Mouse (Mus musculus) naive thymus-derived CD4-positive, alpha-beta T cell, adult 2 months (primary cell): Measurements from ENCODE around the gene Snx14.
A peak's percentile ranks its signal among the peaks of the same experiment; 100 is the strongest.
"Not testable (repeated sequence)": the region's sequence is repeated elsewhere in the genome, so short reads cannot be mapped to it uniquely, and the experiment has no call there.

Experiments used
- DNase-seq: peaks from one replicate; pipeline ENCODE4 v3.0.0-alpha.2; 2011; ENCODE audit warnings: low read depth

Snx14 gene

DNA sequence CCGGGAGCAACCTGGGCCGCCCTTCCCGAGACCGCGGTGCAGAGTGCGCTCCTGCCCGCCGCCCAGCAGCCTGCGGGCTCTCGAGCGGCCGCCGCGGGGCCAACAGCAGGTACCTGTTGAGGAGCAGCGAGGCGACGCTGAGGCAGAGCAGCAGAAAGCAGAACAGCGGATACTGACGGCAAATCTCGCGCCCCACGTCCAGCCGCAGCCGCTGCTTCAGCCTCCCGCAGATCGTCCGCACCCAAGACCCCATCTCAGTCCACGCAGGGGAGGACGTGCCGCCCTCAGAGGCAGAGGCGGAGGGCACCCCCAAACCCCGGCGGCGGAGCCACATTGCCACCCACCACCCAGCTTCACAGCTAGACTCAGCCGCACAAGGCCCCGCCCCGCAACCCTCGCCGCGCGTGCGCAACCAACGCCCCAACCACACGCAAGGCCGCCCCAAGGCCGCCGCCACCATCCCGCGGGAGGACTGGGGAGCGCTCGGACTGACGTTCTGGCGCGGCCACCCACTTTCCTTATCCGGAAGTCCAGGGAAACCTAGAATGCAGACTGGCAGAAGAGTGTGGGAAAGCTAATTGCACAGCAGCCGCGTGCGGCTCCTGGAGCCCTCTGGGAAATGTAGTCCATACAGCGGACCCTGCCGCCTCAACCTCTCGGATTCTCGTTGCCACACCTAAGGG lies at the start of gene Snx14:
Gene Snx14 (minus strand): TSS at position 404 of the 683 bp plus-strand sequence.
- DNase-seq, result peak; percentile 94

DNA sequence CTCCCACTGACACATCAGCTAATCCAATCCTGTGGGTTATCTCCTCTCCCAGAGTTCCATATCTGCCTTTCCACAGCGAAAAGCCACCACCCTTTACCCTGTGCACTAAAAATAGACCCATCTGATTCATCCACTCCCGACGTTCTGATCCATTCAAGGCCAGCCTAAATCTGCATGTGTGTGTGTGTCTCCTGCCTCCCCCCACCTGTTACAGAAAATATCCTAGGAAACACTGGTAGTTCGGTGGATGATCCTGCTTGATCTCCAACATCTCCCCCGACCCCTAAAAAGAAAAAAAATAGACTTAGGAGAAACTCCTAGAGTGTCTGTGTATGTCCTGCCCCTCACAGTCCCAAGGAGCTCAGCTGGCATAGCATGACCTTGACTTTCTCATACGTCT lies 45.8 kb upstream of the Snx14 start:
- no peak for DNase-seq

DNA sequence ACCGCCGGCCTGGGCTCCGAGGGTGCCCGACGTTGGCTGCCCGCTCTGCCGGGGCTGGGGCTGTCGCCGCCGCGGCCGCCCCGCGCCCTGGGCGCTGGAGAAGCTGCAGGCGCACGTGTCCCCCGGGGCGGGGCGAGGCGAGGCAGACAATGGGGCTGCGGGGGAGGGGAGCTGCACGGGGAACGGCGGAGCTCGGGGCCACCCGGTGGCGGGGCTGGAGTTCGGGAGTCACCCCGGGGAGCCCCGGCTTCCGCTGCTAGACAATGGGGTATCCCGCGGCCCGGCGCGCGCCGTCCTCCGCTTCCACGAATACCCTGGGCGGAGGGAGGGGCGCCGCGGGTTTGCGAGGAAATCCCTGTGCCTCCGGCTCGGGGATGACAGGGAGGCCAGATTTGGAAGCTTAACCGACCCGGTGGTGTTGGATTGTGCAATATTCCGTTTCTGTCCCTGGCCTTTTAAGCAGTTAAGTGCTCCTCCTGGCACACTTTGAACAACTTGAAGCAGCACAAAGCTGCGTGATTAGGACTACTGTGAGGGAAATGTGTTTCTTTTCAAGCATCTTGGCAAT lies 44.2 kb upstream of the Snx14 start:
- peak; percentile 83 for DNase-seq

DNA sequence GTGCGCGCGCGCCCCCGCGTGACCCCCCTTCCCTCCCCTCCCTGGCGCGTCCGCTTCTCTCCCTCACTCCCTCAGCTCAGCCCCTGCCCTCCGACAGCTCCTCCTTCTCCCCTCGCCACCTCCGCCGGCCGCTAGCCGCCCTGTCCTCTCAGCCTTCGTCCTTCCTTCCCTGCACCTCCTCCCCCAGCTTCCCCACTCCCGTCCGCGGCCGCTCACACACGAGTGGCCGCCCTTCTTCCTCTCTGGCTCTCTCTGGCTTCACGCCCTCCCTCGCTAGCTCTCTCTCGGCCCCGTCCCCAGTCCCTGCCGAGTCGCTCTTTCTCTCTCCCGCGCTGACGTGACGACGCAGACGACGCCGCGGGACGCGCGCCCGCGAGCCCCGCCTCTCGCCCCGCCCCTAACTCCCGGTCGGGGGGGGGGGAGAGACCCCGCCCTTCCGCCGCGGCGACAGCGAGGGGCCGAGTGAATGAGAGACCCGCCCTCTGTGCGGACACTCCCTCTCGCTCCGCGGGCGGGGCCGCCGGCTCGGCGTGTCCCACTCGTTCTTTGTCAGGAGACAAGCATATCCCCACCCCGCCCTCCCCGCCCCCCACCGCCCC lies 43.6 kb upstream of the Snx14 start, which contains the start of gene Syncrip:
Gene Syncrip (minus strand): TSS at position 345 of the 599 bp plus-strand sequence.
- DNase-seq, result peak; percentile 97

DNA sequence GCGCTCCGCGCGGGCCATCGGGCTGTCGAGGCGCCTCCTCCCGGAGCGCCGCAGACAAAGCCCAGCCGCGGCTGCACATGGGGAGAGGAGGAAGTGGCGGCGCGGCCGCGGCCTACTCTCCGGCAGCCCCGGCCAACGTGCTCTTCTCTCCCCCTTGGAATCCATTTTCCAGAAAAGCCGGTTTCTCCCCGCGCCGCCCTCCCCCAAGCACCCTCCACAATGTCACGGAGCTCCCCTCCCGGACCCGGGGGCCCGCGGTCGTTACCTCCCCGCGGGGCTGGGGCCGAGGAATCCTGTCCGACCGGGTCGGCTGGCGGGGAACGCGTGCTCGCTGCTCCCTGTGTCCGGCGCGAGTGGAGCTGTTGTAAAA lies 43.0 kb upstream of the Snx14 start:
- peak; percentile 75 for DNase-seq

DNA sequence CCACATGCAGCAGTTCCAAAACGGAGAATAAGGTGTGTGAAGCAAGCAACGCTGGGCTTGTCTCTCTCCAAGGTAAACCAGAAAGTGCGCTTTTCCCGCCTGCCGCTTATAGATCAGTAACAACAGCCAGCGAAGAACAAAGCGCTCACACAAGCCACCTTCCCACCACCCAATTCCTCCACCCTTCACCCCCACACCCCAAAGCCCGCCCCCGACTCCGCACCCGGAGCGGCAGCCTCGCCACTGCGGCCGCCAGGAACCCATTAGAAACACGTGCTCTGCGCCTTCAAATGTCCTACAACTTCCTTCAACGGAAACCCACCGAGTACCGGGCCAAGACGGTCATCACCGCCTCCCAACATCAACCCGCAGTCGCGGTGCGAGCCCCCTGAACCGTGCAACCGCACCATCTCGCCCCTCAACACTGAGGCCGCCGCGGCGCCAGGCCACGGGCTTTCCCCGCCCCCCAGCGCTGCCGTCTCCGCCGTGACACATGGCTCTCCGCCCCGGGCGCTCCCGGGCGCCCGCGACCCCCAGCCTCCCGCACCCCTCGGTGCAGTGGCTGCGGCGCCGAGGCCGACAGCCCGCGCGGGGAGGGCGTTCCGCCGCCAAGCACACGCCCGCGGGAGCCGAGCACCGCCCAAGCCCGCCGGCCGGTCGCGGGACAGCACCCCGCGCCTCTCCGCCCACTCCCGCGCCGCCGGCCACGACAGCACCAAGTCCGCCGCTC lies 42.5 kb upstream of the Snx14 start:
- peak; percentile 65 for DNase-seq

DNA sequence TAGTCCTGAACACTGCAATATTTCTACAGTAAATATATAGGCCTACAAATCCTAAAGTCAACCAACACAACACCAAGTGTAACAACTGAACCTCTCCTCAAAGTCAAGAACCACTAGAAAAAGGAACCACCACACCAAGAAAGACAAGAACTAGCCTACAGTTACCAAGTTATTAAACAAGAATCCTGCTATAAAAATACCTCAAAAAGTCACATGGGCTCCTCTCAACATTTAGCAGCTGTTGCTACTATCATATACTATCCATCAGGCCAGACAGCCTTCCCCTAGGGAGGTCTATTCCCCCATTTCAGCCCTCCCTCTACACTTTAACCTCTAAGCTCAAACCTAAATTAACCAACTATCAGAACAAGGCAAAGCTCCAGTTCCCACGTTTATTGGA lies 41.4 kb upstream of the Snx14 start:
- no peak for DNase-seq

DNA sequence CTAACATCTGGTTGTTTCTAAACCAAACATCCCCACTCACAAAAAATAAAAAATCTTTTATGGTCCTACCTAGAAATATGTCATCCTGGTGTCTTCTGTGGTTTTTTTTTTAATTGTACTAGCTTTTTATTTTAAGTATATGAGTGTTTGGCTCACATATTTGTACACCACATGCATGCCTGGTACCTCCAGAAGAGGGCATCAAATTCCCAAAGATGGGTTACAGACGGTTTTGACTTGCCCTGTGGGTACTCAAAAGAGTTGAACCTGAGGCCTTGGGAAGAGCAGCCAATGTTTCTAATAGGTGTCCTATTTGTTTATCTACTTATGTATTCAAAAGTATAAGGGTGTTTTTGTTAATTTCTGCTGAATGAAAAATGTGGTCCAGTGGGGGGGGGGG lies 37.4 kb upstream of the Snx14 start:
- no peak for DNase-seq

DNA sequence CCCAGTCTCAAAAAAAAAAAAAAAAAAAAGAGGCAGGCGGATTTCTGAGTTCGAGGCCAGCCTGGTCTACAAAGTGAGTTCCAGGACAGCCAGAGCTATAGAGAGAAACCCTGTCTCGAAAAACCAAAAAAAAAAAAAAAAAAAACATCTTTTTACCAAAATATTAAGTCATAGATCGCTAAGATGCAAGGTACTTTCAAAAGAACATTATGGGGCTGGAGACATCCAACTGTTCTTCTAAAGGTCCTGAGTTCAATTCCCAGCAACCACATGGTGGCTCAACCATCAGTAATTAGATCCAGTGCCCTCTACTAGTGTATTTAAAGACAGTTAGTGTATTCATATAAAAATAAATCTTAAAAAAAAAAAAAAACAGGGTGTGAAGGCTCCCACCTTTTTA lies 22.3 kb upstream of the Snx14 start:
- DNase-seq, result not testable (repeated sequence)

DNA sequence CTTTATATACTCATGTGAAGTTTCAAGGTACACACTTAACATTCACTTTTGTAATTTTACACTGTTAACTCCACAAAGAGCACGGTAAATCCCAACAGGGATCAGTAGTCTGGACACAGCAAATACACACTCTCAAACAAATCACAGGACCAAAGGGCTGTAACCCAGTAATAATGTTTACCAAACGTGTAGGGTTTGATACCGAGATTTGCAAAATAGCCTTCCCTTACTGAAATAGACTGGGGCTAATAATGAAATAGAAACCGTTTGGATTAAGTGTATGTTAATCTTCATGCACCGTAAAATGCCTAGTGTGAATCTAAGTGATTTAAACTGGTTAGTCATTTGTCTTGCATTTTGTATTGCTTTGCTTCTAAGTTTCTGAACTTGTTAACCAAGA lies 1.2 kb upstream of the Snx14 start:
- no peak for DNase-seq

DNA sequence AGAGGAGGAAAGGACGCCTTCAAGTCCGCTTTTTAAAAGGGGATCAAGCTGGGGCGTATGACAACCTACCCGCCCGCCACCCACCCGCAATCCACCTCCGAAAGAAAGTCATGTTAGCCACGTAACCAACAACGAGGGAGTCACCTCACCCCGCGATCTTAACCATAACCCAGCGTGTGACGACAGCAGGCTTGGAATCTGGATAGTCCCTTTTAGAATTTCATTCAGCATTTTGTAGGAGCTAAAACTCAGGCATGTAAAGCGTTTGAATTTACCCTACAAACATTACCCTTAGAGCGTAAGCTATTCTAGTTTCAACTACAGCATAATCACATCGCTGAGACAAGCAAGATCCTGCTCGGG lies 461 bp upstream of the Snx14 start:
- DNase-seq, result no peak

DNA sequence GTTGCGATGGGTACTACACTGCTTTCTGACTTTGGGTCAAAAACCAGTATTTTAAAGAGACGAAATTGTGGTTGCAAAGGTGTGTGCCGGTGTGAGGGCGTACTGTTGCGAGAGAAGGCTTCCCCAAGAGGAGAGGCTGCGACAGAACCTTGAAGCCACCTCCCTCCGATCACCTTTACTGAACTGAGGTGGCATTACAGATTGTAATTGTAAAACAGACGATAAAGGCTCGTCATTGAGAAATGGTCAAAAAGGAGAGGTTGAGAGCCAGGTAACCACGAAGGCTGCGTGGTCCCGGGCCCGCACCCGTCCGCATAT lies 562 bp downstream of the Snx14 start:
- DNase-seq, result no peak

DNA sequence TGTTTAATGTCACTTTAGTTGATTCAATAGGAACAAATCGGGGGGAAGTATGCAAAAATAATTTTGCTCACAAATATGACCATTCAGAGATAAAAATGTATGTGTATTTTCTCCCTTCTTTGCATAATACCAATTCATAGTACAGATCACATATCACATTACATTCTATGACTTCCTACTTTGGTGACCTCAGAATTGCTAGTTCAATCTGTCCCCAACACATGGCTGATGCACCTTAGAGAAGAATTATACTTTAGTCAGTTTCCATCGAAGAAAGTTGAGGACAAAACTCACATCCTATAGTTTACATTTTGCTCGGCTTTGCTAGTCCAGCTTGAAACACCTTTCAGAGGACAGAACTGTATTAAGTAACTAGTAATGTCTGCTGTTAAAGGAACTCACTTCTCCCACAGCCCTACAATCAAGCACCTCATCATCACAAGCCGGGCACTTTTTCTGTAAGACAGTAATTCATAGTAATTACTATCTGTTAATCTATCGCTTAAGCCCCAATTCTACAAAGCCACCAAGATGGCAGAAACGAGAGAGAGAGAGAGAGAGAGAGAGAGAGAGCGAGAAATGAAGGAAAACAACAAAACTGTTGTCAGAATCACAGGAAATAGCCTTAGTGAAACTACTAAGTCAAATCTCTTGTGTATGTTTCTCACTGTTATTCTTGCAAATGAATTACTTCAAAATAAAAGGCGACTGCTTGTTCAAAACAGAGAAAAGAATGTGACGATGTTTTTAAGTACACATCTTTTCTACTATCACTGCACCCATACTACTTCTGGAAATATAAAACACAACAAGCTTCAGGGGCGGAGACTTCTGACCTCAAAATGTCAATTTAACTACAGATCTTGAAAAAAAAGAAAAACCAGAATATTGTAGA lies 1.2 kb downstream of the Snx14 start:
- DNase-seq, result no peak

DNA sequence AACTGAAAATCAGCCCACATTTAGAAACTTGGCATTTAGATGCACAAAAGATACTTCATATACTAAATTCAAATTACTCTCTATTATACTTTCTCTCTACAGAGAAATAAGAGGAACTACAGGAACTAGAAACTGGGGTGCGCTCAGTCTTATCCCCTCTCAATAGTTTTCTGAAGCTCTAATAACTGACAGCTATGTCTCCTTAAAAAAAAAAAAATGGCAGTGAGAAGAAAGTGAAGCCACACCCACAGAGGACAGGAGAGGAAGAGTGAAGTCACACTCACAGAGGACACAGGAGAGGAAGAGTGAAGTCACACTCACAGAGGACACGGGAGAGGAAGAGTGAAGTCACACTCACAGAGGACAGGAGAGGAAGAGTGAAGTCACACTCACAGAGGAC lies 14.4 kb downstream of the Snx14 start:
- no peak for DNase-seq

DNA sequence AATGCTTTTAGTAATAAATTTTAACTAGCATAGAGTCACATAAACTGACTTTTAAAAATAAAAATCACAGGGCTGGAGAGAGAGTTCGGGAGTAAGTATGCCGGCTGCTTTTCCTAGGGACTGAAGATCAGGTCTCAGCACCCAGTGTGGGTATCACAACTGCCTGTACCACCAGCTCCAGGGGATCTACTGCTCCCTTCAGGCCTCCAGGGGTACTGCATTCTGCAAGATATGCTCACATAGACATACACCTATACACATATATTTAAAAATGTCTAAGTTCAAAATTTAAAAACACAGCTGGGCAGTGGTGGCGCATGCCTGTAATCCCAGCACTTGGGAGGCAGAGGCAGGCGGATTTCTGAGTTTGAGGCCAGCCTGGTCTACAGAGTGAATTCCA lies 16.3 kb downstream of the Snx14 start:
- no peak for DNase-seq

DNA sequence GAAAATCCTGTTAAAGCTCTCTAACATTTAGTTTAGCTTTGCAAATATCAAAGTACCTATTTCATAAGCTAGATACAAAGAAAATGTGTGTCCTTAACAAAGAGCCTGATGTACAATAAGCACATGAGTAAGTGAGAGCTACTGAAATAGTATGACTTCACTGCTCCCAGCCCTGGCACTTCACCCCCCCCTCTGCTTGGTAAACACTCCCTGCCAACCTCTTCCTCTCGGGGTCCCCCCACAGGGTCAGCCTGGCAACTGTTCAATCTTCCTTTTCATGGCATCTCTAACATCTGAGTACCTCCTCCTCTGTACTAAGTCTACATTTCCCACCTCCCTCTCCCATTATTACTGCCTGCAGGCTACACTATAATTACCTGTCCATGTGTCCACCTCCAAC lies 22.0 kb downstream of the Snx14 start:
- no peak for DNase-seq

DNA sequence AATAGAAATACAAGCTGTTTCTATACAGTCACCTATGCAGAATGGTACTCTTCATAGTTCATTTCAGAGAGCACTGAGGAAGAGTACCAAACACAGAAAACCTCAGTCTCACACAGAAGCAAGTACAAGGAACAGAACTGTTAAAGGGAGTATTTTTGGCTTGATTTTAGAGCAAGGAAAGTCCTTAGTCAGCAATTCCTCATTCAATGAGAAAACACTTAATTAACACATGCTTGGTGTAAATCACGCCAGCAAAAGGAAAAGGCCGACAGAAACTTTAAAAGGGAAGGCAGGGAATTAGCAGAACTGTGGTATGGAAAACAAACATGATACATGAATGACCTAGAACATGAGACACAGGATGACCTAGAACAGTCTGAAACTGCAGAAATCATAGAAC lies 28.8 kb downstream of the Snx14 start:
- no peak for DNase-seq

DNA sequence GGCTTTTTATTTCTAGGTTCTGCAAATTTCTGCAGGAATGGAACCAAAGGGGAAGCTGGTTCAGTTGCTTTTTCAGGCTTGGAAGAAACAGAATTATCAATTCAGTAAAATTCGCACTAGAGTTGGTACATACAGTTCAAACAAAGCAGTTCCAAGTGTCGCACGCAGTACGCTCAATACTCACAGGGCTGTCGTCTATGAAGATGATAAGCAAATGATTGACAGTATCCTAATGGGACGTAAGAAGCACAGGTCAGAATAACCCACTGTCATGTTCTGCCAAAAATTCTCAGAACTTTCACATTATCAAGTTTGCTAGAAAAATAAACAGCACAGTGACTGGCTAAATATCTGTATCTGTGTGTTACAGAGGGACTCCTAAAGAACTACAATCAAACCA lies 34.2 kb downstream of the Snx14 start:
- no peak for DNase-seq

DNA sequence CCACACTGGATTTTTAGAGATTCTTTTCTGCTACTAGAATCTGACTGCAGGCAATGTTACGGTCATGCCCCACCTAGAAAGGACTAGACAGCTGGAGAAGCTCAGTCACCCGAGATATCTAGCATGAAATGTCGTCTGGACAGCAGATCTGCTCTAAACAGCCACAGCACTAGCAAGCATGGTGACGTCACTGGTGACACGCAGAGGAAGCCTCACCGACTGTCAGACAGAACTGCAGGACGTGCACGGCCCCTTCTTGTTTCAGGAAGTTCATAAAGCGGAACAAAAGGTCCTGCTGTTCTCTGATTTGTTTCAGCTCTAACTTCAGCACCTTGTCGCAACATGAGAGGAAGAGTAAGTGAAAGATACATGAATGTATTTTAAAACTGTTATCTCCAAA lies 34.7 kb downstream of the Snx14 start:
- DNase-seq, result peak; percentile 50

DNA sequence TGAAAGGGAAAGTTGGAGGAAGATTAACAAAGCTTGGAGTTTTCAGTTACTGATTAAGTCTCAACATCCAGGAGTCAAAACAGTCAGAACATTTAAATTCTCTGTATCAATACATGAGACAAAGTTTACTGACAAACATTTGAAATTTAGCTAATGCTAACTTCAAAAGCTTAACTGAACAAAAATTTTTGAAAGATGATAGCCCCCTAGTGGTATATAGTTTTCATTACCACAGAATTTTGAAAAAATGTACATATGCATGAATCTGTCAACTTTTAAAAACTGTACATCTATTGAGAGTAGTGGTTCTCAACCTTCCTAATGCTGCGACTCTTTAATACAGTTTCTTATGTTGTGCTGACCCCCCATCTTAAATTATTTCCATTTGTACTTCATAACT lies 40.3 kb downstream of the Snx14 start:
- DNase-seq, result peak; percentile 50

DNA sequence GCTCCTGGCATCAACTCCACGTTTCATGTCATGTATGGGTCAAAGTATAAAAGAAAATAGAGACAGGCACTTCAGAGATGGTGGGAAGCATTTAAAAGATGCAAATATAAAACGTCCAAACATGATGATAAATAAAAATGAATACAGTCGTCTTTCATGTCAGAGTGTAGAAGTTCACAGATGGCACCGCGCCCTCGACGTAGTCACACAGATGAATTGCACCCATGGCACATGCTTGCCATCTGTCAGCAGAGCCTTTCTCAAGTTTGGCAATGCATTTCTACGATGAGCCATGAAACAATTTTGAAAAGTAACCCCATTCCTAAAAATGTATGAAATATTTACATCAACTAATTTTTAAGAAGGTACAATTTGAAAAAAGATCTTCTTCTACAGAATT lies 43.9 kb downstream of the Snx14 start:
- no peak for DNase-seq

DNA sequence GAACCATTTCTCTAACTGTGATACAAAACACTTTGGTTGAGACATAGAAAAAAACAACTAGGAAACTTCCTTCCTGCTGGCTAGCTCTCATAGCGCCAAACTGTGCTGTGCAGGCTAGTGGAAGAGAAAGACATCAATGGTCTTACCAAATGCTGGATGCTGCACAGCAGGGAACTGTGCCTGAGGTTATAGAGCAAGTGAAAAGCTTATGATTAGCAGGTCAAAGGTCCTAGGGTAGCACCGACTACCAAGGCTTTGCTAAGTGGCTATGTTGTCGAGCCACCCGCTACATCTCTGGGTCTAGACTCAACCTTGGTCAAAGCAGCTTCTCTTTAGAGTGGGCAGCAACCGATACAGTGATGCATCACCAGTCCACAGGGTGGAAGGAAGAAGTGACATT lies 49.9 kb downstream of the Snx14 start:
- no peak for DNase-seq
